Mouse (Mus musculus) gastrocnemius, postnatal 14 days (tissue): ENCODE data around the gene Adarb1. TPM values are rescaled to one million over a fixed set of nuclear protein-coding genes. Genes with fewer than 3 reads are reported as not detected.
A peak's percentile ranks its signal among the peaks of the same experiment; 100 is the strongest.

Experiments used
- DNase-seq: peaks from one replicate; pipeline ENCODE4 v3.0.0; 2021; ENCODE audit warnings: mixed read lengths
- intact Hi-C: fragments of 180-260 bp; cut with DNase I; formaldehyde crosslinking; loops from one replicate; pipeline ENCODE4 v1.15.1; 2025; ENCODE audit warnings: low total_unique reads
- total RNA-seq, 2 experiments: library from RNA; stranded (reverse); gene quantifications; 2 replicates each; pipeline ENCODE4 v1.2.3; 2021

Adarb1 gene
- total RNA-seq, 2 experiments from 2014 or later, result 6.3 to 12.5 TPM

DNA sequence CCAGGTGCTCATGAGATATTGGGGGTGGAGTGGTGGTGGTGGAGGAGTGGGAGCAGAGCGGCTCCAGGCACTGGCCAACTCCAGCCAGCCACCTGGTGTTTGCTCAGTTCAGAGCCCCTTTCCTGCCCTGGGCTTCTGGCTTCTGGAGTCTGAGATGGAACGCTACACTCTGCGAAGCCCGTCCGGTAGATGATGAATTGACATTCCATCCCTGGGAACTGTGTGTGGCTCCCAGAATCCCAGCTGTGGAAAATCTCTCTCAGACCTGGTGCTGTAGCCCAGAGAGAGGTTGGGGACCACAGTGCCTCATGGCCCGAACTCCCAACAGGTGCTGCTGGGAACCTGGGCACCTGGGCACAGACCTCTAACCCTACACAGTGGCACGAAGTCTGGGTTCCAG is 170.4 kb downstream of the Adarb1 start:
- no peak for DNase-seq
- intact Hi-C loops, result no loop called here

DNA sequence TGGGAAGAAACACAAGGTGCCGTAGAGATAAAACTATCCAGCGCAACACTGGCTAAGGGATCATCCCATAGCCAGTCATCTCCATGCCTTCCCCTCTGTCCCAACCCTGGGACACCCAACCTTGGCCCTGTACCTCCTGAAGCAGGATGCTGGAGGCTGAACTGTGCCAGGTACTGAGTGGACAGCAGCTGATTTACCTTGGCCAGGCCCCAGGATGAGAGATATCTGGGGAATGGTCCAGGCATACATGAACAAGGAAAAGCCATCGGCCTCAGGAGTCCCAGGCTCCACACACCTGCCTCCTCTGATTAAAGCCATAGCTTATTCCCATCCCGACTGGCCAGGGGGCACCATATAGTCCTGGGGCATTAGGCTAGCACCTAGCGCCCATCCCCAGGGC is 171.0 kb downstream of the Adarb1 start:
- DNase-seq, result no peak
- intact Hi-C loops, result no loop called here

DNA sequence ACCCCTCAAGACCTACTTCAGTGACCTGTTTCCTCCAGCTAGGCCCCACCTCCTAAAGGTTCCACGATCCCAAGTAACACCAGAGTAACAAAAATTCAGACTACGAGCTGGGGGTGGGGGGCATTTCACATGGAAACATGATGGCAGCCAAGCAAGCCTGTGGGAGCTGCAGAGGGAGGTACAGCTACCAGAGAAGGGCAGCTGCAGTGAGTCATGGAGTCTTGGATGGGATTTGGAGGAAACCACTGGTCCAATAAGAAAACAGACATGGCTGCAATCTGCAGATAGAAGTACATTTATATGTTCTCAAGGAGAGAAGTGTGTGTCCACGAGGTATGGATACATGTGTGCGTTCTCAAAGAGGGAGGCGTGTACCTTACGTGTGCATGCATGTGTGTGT is 173.3 kb downstream of the Adarb1 start:
- intact Hi-C loops, result no loop called here
- no peak for DNase-seq

DNA sequence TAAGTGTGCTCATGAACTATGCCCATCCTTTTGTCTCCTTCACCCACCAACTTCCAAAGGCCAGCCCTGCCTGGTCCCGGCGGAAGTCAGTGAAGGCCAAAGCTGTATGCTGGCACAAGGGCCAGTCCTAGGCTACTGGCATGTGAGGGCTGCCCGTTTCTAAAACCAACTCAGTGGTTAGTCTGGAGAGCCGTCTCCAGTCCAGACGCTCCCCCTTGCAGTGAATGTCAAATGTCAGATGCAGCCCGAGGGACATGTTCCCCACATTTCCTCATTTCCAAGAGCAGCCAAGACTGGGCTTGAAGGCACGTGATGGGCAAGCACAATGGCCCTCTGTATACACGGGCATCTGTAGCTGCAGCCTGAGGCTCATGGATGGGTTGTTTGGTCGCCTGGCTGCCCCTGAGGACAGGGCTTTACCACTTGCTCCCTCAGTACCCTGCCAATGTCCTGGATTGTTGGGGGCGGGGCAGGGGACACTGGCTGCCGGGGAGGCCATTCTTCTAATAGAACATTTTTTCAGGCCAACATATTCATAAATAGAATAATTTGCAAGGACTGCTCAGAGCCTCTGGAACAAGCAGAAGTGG is 174.4 kb downstream of the Adarb1 start:
- DNase-seq, result peak; percentile 37
- intact Hi-C loops, result no loop called here

DNA sequence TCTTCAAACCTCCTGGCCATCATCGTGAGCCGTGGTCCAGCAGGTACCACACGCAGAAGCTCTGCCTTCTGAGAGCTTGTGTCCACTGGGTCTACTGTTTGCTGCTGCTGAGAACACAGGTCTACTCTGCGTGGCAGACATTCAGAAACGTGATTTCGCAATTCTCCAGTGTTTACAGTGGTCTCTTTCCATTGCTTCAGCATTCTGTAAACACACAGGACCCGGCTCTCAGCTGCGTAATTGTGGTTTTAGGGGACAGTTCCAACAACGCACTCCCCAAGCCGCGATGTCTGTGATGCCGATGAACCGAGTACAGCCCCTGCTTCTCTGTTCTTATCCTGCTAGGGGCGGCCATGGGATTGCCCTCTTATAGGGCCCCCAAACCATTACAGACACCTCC is 175.2 kb downstream of the Adarb1 start:
- no peak for DNase-seq
- intact Hi-C loops, result no loop called here

DNA sequence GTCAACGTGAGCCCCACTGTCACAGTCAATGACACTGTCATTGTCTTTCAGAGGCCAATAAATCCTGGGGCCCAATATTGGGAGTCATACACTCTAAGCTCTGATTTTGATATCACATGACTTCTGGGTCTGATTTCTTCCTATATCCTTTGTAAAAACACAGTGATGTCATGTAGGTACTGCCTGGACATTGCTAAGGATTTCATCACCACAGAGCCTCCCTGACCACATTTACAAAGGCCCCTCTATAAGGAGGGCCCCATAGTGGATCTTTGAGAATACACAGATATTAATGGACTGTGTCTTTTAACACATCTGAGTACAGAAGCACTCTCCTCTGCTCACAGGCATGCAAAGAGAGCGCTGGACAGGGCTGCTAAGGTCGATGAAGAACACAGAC is 175.7 kb downstream of the Adarb1 start:
- no peak for DNase-seq

DNA sequence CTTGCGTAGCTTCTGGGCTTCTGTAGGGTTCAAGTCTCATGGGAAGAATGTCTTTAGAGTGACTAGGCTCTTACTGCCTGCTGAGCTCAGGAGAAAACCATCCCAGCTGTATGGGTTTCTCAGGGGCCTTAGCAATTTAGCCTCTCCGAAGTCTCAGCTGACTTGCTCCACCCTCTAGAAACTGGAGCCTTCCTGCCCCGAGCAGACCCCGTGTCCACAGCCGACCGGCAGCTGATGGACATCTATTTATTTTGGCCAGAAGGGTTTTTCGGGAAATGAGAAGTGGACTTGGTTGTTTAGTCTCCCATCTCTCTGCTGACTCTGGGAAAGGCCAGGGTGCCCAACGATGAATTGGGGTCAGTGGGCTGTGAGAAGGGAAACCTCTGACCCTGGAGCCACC is 177.3 kb downstream of the Adarb1 start:
- DNase-seq, result no peak
- intact Hi-C loops, result no loop called here

More for the DNA sequence above, 175.7 kb downstream of the Adarb1 start:
- intact Hi-C loops, result no loop called here

Other genes with a start within 250 kb of the Adarb1 start
- gene Pofut2, start 159.1 kb downstream of the Adarb1 start, total RNA-seq, result 10 to 100 TPM; 26.8 to 31.7 TPM
- 10 to 100 TPM in 1 of 2 experiments, 1 to 10 TPM in 1; 7.9 to 10.0 TPM for gene Fam207a, start 97.5 kb upstream of the Adarb1 start, total RNA-seq
- gene Itgb2, start 112.0 kb upstream of the Adarb1 start, total RNA-seq, result 1 to 10 TPM; 1.8 to 2.1 TPM
- 10 to 100 TPM; 47.4 to 51.8 TPM for gene Pttg1ip, start 163.4 kb upstream of the Adarb1 start, total RNA-seq
- gene Sumo3, start 187.8 kb upstream of the Adarb1 start, total RNA-seq, result 10 to 100 TPM; 41.9 to 46.5 TPM
- gene Gm49325, start 187.9 kb upstream of the Adarb1 start, total RNA-seq, result 10 to 100 TPM in 1 of 2 experiments, 1 to 10 TPM in 1; 5.8 to 10.3 TPM
- gene Ube2g2, start 204.0 kb upstream of the Adarb1 start, total RNA-seq, result 10 to 100 TPM; 79.8 to 84.4 TPM